Mouse (Mus musculus): ENCODE measurements around the gene Apmap.

DNA sequence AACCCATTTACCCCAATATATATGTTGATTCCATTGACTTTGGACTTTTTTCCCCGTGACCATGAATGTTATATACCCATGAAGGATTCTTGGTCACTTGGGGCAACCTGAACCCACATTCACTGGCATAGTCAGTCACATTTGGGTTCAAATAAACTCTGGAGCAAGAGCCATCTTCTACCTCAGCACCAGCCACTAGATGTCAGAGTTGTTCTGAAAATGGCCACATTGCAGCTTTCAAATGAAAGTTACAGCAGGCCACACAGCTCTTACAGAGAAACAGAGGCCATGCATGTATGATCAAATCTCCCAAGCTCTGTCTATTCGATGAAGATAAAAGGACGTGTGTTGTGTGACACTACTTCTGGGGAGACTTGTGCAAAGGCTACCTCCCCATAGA, 49.8 kb downstream of the Apmap start:
- TF ChIP-seq CTCF (IDR thresholded peaks at IDR 0.05; ENCODE audit: extremely low read depth, insufficient read depth, insufficient read length, insufficient replicate concordance) (peak; percentile 47; the same call in 1 of the 2 replicates), POLR2A (IDR thresholded peaks at IDR 0.05; ENCODE audit: low read depth, low read length) (no peak)

Measured in spleen, adult 2 months (tissue).